In the genomic region with DNA sequence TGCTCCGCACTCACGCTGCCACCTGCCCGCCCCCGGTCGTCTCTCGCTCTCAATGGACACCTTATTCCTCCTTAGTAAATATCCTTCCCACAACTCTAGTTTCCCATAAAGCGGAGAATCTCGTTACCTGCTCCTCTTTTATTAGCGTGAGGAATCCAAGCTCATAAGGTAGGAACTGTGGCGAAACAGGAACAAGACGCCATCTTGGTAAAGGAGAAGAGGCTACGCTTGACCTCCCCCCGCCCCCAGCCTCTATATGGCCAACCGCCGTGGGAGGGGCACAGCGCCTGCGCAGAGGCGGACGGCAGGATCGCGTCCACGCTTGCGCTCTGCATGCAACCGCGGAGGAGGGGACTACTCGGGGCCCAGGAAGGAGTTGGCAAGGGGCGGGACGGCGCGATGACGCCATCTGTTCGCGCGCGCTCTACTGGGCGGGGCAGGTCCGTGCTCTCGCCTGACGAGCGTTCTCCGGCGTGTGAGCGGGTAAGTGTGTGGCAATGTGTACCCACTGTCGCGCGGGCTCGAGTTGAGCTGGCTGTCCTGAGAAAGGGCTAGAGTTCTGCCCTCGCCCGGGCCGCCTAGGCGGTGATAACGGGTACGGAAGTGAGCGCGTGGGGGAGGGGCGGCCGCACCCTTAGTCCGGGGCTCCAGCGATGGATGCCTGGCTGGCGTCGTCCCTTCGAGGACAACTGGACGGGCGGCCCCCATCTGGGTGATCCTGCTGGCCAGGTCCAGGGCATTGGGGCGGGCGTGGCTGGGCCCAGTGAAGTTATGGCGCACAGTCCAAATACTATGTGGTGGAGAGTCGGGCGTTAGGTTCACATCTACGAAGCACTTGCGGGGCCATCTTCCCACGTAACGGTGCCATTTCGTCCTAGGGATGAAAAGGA, we compare ENCODE assay signal across 7 mouse cellular contexts. TPM values are rescaled to one million over a fixed set of nuclear protein-coding genes. Genes with fewer than 3 reads are reported as not detected.
A peak's percentile ranks its signal among the peaks of the same experiment; 100 is the strongest.
DNase-seq lines count a peak whose midpoint lies in the region; ATAC-seq lines count a peak whose summit lies in the region.

Hdlbp (minus strand) TSS at position 230 of the 890 bp plus-strand sequence.

- H3K9me3 ChIP-seq in intestine, embryonic 16.5 days (ENCODE audit: control insufficient read depth, low read length), result no peaks in the 10 kb centered on the region
- H3K9me3 ChIP-seq in midbrain, embryonic 11.5 days (ENCODE audit: control insufficient read depth, low read length), result no peaks in the 10 kb centered on the region

- peak within 1 kb of the TSS; percentile 95 for H3K27ac ChIP-seq in intestine, embryonic 16.5 days (ENCODE audit: low read length)
- H3K27ac ChIP-seq in midbrain, embryonic 11.5 days (ENCODE audit: low read depth, low read length), result peak within 1 kb of the TSS; percentile 83

- peak; percentile 94 for ATAC-seq in intestine, embryonic 16.5 days
- peak; percentile 96 for ATAC-seq in midbrain, embryonic 11.5 days (ENCODE audit: low FRiP score)

- H3K36me3 ChIP-seq in intestine, embryonic 16.5 days (ENCODE audit: control insufficient read depth, insufficient read depth, low read length), result no peaks in the 10 kb centered on the region
- no peaks in the 10 kb centered on the region for H3K36me3 ChIP-seq in midbrain, embryonic 11.5 days (ENCODE audit: control insufficient read depth, insufficient read depth, low read length)

- H3K4me2 ChIP-seq in intestine, embryonic 16.5 days (ENCODE audit: low read depth, low read length), result peak within 1 kb of the TSS; percentile 63
- H3K4me2 ChIP-seq in midbrain, embryonic 11.5 days, result peak within 1 kb of the TSS; percentile 77

- H3K9ac ChIP-seq in intestine, embryonic 16.5 days (ENCODE audit: low read depth, low read length), result peak within 1 kb of the TSS; percentile 81
- H3K9ac ChIP-seq in midbrain, embryonic 11.5 days (ENCODE audit: low read length), result peak within 1 kb of the TSS; percentile 87

- DNase-seq in adrenal gland, adult 8-10 months, result peak; percentile 99
- DNase-seq in embryo, embryonic 9.5 days (ENCODE audit: extremely low spot score), result peak; percentile 98
- DNase-seq in gastrocnemius, postnatal 4 days (ENCODE audit: low spot score in 2 of 2), result peak; percentile 96 to 99
- peak; percentile 99 to 100 for DNase-seq in left cerebral cortex, postnatal 36 days (ENCODE audit: low spot score in 2 of 2)
- peak; percentile 100 for DNase-seq in midbrain, embryonic 11.5 days (ENCODE audit: low spot score, missing footprints)
- DNase-seq in skeletal muscle tissue, adult 2 months (ENCODE audit: low read depth, low spot score), result peak; percentile 100

- H3K4me1 ChIP-seq in intestine, embryonic 16.5 days (ENCODE audit: control insufficient read depth, insufficient read depth, low read length), result peaks cover 8% of the 10 kb centered on the region
- peaks cover 9% of the 10 kb centered on the region for H3K4me1 ChIP-seq in midbrain, embryonic 11.5 days (ENCODE audit: control insufficient read depth, insufficient read depth, low read length)

- H3K4me3 ChIP-seq in intestine, embryonic 16.5 days (ENCODE audit: low read length), result peak within 1 kb of the TSS; percentile 89
- peak within 1 kb of the TSS; percentile 81 for H3K4me3 ChIP-seq in midbrain, embryonic 11.5 days (ENCODE audit: low read depth, low read length)

- intact Hi-C loops in left cerebral cortex, postnatal 36 days (cut with DNase I), result loop anchor here (1.0 to 10.0 kb wide), 2 partner anchors 134 to 275 kb away; partner anchors contain the start of genes Pask, Ppp1r7 and Thap4

- under 1% methylated on average over 74 of the region's 74 CpGs for WGBS in intestine, embryonic 16.5 days
- under 1% methylated on average over 74 of the region's 74 CpGs for WGBS in midbrain, embryonic 11.5 days

- no peaks in the 10 kb centered on the region for H3K27me3 ChIP-seq in intestine, embryonic 16.5 days (replicated peaks; ENCODE audit: control insufficient read depth, insufficient read depth, low read length)
- H3K27me3 ChIP-seq in midbrain, embryonic 11.5 days (ENCODE audit: control insufficient read depth, insufficient read depth, low read length), result no peaks in the 10 kb centered on the region

RNA-seq across cellular contexts. Expression of gene Hdlbp, which starts in this region (rescaled TPM):
- 100 to 1,000 TPM; 299 to 422 (median 334) TPM for total RNA-seq in adrenal gland, adult 8-10 months (2022)
- total RNA-seq in gastrocnemius, postnatal 4 days (2021), result 100 to 1,000 TPM; 255 to 263 TPM
- polyA plus RNA-seq in intestine, embryonic 16.5 days (2015; fragmentation: Nextera tagmentation; extraction: Ambion mirVana), result 146 and 159 TPM in 2 replicates
- 100 to 1,000 TPM; 166 to 169 TPM for total RNA-seq in left cerebral cortex, postnatal 36 days (2021)
- 84.4 and 88.2 TPM in 2 replicates for polyA plus RNA-seq in midbrain, embryonic 11.5 days (2014; fragmentation: Nextera tagmentation; extraction: Ambion mirVana)

Comparison
In these comparisons a context has a peak if more than half of its experiments do, and no peak if none do; other contexts are left out.
1. Peak in every context shown above with its lines: DNase-seq, ATAC-seq, H3K4me3 ChIP-seq and H3K27ac ChIP-seq.